Mouse (Mus musculus) limb, embryonic 14.5 days (tissue): ENCODE data around the gene Metrn. TPM values are rescaled to one million over a fixed set of nuclear protein-coding genes. Genes with fewer than 3 reads are reported as not detected.

ENCODE experiments used
- ATAC-seq: fragments of 200-750 bp; cut with Nextera tagmentation; 2 replicates; pipeline ENCODE4 v1.8.0; 2017; ENCODE audit warnings: low read depth, moderate number of reproducible peaks, moderate TSS enrichment; ENCODE audit not compliant: low FRiP score
- DNase-seq: peaks from one replicate; pipeline ENCODE4 v3.0.0-alpha.2; 2015; ENCODE audit warnings: low spot score
- H3K27ac ChIP-seq: fragments of 300-500 bp; sonication (generic); replicated peaks from 2 replicates; pipeline ENCODE4 v1.5.1; 2014; ENCODE audit warnings: low read depth, mild to moderate bottlenecking, low read length, moderate library complexity, mixed read lengths
- H3K27me3 ChIP-seq: fragments of 300-500 bp; sonication (generic); 2 replicates; pipeline ENCODE4 v1.6.1; 2014; ENCODE audit warnings: low read length, mixed read lengths; ENCODE audit not compliant: control insufficient read depth, insufficient read depth
- H3K36me3 ChIP-seq: fragments of 300-500 bp; sonication (generic); 2 replicates; pipeline ENCODE4 v1.6.1; 2014; ENCODE audit warnings: mild to moderate bottlenecking, low read length, moderate library complexity, mixed read lengths; ENCODE audit not compliant: control insufficient read depth, insufficient read depth
- H3K4me1 ChIP-seq: fragments of 300-500 bp; sonication (generic); 2 replicates; pipeline ENCODE4 v1.6.1; 2014; ENCODE audit warnings: antibody characterized with exemption, low read length, mixed read lengths; ENCODE audit not compliant: control insufficient read depth, insufficient read depth
- H3K4me2 ChIP-seq: fragments of 300-500 bp; sonication (generic); replicated peaks from 2 replicates; pipeline ENCODE4 v1.6.1; 2014; ENCODE audit warnings: low read depth, mild to moderate bottlenecking, low read length, moderate library complexity; ENCODE audit not compliant: severe bottlenecking
- H3K4me3 ChIP-seq: fragments of 300-500 bp; sonication (generic); replicated peaks from 2 replicates; pipeline ENCODE4 v1.5.1; 2014; ENCODE audit warnings: low read length
- H3K9ac ChIP-seq: fragments of 300-500 bp; sonication (generic); 2 replicates; pipeline ENCODE4 v1.6.1; 2014; ENCODE audit warnings: mild to moderate bottlenecking, low read depth, low read length, moderate library complexity; ENCODE audit not compliant: severe bottlenecking
- H3K9me3 ChIP-seq: fragments of 300-500 bp; sonication (generic); 2 replicates; pipeline ENCODE4 v1.6.1; 2016; ENCODE audit warnings: low read length; ENCODE audit not compliant: control insufficient read depth
- POLR2A ChIP-seq: fragments of 200-500 bp; IDR thresholded peaks from 2 replicates; pipeline ENCODE4 v1.8.0; 2012; ENCODE audit warnings: inconsistent platforms, mild to moderate bottlenecking, moderate library complexity, borderline replicate concordance; ENCODE audit not compliant: insufficient read depth, insufficient read length; ENCODE audit errors: extremely low read depth
- WGBS: fragments of 180-500 bp; shearing (Covaris S2); extraction: QIAGEN DNeasy Blood & Tissue Kit; methylation state at CpG from one replicate; pipeline ENCODE4 v1.1.7; 2014; 5-methylcytosine and 5-hydroxymethylcytosine counted together
- polyA plus RNA-seq, 2 experiments: library from polyadenylated mRNA; depleted of rRNA in 1 of 2; stranded (reverse) in 1 of 2; unstranded in 1 of 2; fragments of >200 nt; fragmentation: Nextera tagmentation in 1 of 2; extraction: Ambion mirVana in 1 of 2; gene quantifications; 2 replicates each; pipeline versions ENCODE4 v1.2.1 to v1.2.3; 2012 to 2014

Gene Metrn
- polyA plus RNA-seq, 2 experiments, result 10.5 to 83.6 TPM

GRCm38 (mm10) chr17:25837076-25837410 lies 40.1 kb upstream of the Metrn start, which contains the start of gene Rhbdl1:
Rhbdl1 (minus strand) TSS chr17:25837295.
- Histone ChIP-seq H3K27ac (no peak within 1 kb of the TSS; the same call in 1 of the 2 replicates), H3K36me3 (peaks cover 51% of the 10 kb centered on the region), H3K4me2 (peak within 1 kb of the TSS; percentile 75), H3K4me1 (peaks cover 35% of the 10 kb centered on the region), H3K4me3 (peak within 1 kb of the TSS; percentile 34), H3K9ac (peak within 1 kb of the TSS; percentile 53), H3K27me3 (no peaks in the 10 kb centered on the region), H3K9me3 (no peaks in the 10 kb centered on the region)
- 0% methylated on average over 6 of the region's 29 CpGs for WGBS
- no peak for DNase-seq
- peak; percentile 6 for ATAC-seq
- no peak for TF ChIP-seq POLR2A

- Histone ChIP-seq H3K9me3 (no peaks in the 10 kb centered on the region), H3K27me3 (no peaks in the 10 kb centered on the region), H3K4me1 (peaks cover 40% of the 10 kb centered on the region), H3K36me3 (peaks cover 49% of the 10 kb centered on the region), H3K4me3 (peak overlapping the region; percentile 34), H3K9ac (peak overlapping the region; percentile 53), H3K27ac (no peak overlapping the region), H3K4me2 (peak overlapping the region; percentile 75)
- WGBS, result 37% methylated on average over 14 of the region's 23 CpGs
- TF ChIP-seq POLR2A, result no peak
- ATAC-seq (no peak), DNase-seq (no peak)
Observed at GRCm38 (mm10) chr17:25836397-25837075, 39.6 kb upstream of the Metrn start.

GRCm38 (mm10) chr17:25835816-25836215 lies 38.9 kb upstream of the Metrn start:
- WGBS, result 88% methylated on average over 16 of the region's 16 CpGs
- no peak for ATAC-seq
- Histone ChIP-seq H3K9me3 (no peaks in the 10 kb centered on the region), H3K27ac (no peak overlapping the region), H3K4me1 (peaks cover 47% of the 10 kb centered on the region), H3K9ac (no peak overlapping the region), H3K36me3 (peaks cover 49% of the 10 kb centered on the region), H3K27me3 (no peaks in the 10 kb centered on the region), H3K4me2 (no peak overlapping the region), H3K4me3 (no peak overlapping the region)
- no peak for DNase-seq
- TF ChIP-seq POLR2A, result no peak

- no peak for TF ChIP-seq POLR2A
- Histone ChIP-seq H3K36me3 (peaks cover 49% of the 10 kb centered on the region), H3K27me3 (no peaks in the 10 kb centered on the region)
Observed at GRCm38 (mm10) chr17:25835301-25835700, 38.4 kb upstream of the Metrn start.

GRCm38 (mm10) chr17:25834595-25835222 lies 37.8 kb upstream of the Metrn start:
- Histone ChIP-seq H3K27ac (no peak overlapping the region), H3K27me3 (no peaks in the 10 kb centered on the region), H3K4me3 (peak overlapping the region; percentile 85), H3K9me3 (no peaks in the 10 kb centered on the region), H3K9ac (peak overlapping the region; percentile 77; the same call in 1 of the 2 replicates), H3K4me2 (peak overlapping the region; percentile 91), H3K36me3 (peaks cover 49% of the 10 kb centered on the region), H3K4me1 (peaks cover 51% of the 10 kb centered on the region)
- ATAC-seq (no peak), DNase-seq (no peak)
- TF ChIP-seq POLR2A, result no peak
- 83% methylated on average over 12 of the region's 12 CpGs for WGBS

More at GRCm38 (mm10) chr17:25835301-25835700, 38.4 kb upstream of the Metrn start:
- WGBS, result 87% methylated on average over 7 of the region's 7 CpGs
- Histone ChIP-seq H3K9ac (no peak overlapping the region), H3K4me2 (no peak overlapping the region), H3K9me3 (no peaks in the 10 kb centered on the region), H3K4me1 (peaks cover 47% of the 10 kb centered on the region), H3K27ac (no peak overlapping the region), H3K4me3 (no peak overlapping the region)
- ATAC-seq, result no peak
- no peak for DNase-seq
